Mouse (Mus musculus): ENCODE measurements at regions not wholly inside any gene's neighbourhood (a gene's known extent, or its start where the extent isn't known, plus 50 kb on each side); places are given as distances from the start of the nearest gene placed in this dataset.
"Not testable (repeated sequence)": the region's sequence is repeated elsewhere in the genome, so short reads cannot be mapped to it uniquely, and the experiment has no call there.

DNA sequence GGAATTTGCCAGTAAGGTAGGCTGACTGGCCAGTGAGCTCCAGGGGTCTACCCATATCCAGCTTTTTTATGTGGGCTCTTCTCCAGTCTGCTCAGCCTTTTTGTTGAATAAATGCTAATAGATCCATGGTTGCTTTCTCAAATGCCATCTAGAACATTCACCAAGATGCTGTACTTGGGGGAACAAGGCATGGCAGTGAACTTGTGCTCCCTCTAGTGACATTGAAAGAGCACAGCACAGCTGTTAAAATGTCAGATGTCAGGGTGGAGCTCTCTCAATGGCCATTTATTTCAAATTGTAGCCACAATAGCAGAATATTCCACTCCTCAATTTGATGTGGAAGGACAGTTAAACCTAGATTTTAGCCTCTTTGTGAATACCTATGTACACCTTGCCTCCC, 86.3 kb downstream of the Kcnk1 start:
- no peak for DNase-seq (ENCODE audit: low spot score in 2 of 2)

DNA sequence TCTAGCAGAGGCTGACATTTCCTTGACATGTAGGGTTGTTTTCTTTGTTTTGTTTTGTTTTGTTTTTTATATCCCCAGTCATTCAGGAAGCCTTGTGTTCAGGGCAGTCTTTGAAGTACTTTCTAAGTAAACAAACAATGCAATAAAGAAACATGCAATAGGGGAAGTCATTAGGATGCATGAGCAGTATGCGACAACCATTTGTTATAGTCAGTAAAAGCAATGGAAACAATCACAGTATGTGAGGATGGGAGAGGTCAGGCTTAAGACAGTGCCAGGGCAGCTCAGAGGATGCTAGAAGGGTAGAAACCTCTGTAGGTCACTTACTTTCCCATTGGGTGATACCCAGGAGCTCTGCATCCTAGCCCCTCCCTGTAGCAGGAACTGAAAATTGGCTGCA, 87.9 kb downstream of the Kcnk1 start:
- DNase-seq (ENCODE audit: low spot score in 2 of 2): no peak

DNA sequence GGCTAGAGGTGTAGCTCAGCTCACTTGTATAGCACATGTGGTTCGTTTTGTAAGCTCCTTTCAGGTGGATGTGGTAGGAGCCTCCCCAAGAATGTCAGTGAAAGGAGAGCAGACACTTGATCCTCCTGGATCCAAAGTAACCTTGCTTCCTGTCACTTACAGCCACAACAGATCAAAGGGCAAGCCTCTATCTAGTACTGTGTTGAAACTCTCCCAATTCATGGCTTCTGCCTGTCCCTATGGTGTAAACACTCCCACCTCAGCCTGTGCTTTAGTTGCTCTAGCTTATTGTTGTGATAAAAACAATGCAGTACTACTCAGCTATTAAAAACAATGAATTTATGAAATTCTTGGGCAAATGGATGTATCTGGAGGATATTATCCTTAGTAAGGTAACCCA, 95.8 kb downstream of the Kcnk1 start:
- no peak for DNase-seq (ENCODE audit: low spot score in 2 of 2)

DNA sequence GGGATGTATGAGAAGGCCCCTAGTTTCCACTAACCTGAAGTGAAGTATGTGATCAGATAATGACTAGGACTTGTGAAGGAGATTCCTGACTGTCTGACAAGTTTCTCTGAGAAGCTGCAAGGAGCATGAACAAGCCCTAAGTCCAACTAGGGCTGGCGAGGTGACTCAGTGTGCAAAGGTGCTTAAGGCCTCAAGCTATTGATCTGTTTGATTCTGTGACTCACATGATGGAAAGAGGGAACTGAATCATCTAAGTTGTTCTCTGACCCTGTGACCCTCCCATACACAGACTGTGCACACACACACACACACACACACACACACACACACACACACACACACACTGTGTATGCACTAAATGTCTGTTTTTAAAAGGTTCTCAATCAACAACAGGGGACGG, 99.0 kb downstream of the Kcnk1 start:
- DNase-seq (ENCODE audit: low spot score in 2 of 2): no peak

GRCm38 (mm10) chr8:126096056-126096455, 101.1 kb downstream of the Kcnk1 start:
- DNase-seq (ENCODE audit: low spot score in 2 of 2): no peak

- no peak for DNase-seq (ENCODE audit: low spot score in 2 of 2)
These were observed 101.7 kb downstream of the Kcnk1 start for GRCm38 (mm10) chr8:126096636-126097170.

- DNase-seq (ENCODE audit: low spot score in 2 of 2): no peak
These were observed 103.9 kb downstream of the Kcnk1 start for GRCm38 (mm10) chr8:126098886-126099285.

DNA sequence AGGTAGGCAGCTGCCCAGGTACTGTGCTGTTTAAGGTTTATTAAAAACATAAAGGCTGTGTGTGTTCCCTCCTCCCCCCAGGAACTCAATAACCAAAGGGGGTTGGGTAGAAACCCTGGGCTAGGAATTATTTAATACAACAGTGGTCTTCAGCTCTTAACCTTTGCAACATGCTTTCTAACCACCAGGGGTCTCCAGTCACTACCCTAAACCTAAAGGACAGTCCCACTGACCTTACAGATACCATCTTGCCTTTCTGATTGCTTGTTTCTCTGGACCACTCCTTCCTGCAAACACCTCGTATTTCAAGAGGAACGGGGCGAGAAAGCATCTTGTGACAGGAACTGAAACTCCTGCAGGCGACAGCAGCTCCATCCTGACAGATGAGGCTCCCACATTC, 104.9 kb downstream of the Kcnk1 start:
- no peak for DNase-seq (ENCODE audit: low spot score in 2 of 2)

DNA sequence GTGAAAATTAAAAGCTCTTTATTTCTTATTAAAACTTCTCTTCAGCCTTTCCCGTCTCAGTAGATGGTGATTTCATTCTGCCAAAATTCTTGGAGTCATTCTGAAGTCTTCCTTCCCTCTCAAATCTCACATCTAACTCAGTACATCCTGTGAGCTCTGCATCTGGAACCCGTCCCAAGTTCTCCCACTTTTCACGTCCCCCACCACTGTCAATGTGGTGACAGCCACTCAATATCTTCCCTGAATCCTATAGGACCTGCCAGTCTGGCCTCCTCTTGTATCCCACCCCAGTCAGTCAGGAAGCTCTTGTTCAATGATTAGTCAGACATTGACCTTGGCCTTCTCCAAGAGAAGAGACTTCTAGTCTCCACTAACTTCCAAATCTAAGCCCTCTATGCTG, 110.1 kb downstream of the Kcnk1 start:
- no peak for DNase-seq (ENCODE audit: low spot score in 2 of 2)

DNA sequence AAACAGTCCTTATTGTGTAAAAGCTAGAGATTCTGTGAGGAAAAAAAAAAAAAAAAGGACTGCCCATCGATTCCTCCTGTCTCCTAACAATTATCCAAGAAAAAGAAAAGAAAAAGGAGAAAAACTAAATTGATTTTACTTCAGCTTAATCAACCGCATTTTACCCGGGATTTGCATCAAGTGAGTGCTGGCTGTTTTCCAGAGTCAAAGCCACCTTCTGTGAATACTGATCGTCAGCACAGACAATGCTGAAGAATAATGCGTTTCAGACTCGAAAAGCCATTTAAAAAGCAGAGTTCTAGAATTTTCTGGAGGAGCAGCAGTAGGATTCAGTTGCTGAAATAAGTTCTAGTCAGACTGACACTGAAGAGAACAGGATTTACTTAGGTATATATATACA, 131.1 kb downstream of the Kcnk1 start:
- no peak for DNase-seq (ENCODE audit: low spot score in 2 of 2)

DNA sequence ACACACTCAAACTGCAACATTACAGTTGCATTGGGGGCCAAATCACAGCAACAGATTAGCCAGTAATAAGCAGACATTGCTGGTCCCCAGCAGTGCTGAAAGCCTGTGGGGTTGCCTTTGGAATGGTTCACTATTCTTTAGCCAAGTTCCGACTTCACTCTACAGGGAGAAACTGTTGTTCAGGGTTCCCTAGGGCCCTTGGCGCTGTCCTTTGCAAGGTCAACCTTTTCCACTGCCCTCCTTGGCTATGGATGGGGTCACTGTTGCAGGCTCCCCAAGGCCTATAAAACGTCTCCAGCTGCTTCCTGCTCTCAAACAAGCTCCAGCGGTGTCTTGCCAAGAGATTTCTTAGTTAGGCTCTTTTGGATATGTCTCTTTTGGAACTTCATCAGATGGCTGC, 137.1 kb downstream of the Kcnk1 start:
- no peak for DNase-seq (ENCODE audit: low spot score in 2 of 2)

DNA sequence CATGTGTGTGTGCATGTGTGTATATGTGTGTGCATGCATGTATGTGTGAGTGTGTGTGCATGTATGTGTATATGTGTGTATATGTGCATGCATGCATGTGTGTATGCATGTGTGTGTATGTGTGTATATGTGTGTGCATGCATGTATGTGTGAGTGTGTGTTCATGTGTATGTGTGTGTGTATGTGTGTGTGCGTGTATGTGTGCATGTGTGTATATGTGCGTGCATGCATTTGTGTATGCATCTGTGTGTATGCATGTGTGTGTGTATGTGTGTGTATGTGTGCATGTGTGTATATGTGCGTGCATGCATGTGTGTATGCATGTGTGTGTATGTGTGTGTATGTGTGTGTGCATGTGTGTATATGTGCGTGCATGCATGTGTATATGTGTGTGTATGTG, 137.9 kb downstream of the Kcnk1 start:
- not testable (repeated sequence) for DNase-seq (ENCODE audit: low spot score in 2 of 2)

GRCm38 (mm10) chr8:126135100-126135499, 140.1 kb downstream of the Kcnk1 start:
- no peak for DNase-seq (ENCODE audit: low spot score in 2 of 2)

- DNase-seq (ENCODE audit: low spot score in 2 of 2): no peak
These were observed 140.6 kb downstream of the Kcnk1 start for GRCm38 (mm10) chr8:126135573-126135972.

DNA sequence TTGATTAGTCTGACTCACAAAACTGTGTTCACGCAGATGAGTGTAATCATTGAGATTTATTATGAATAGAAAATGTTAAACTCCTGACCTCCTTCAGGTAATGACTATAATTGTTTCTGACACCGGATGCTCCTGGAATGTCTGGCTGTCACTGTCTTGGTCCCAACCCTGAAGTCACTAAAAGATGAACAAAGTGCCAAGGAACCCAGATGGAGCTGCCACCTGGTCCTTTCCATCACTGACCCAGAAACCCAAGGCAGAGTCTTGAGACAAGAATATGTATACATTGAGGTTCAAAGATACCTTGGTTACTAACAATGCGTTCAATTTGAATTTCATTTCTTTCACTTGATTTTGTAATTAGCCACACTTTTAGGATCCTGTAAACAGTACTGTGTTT, 142.0 kb downstream of the Kcnk1 start:
- no peak for DNase-seq (ENCODE audit: low spot score in 2 of 2)

DNA sequence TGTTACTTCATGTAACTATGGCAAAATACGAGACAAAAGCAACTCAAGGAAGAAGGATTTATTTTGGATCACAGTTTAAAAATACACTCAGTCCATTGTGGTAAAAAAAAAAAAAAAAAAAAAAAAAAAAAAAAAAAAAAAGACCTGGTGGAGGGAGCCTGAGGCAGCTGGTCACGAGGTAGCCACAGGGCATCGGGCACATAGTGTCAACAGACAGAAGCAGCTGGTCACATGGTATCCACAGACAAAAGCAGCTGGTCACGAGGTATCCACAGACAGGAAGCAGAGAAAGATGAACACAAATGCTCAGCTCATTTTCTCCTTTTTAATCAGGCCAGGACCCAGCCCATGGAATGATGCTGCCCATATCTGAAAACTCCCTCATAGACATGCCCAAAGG, 142.5 kb downstream of the Kcnk1 start:
- DNase-seq (ENCODE audit: low spot score in 2 of 2): no peak

GRCm38 (mm10) chr8:126138645-126139545, 143.9 kb downstream of the Kcnk1 start:
- no peak for DNase-seq (ENCODE audit: low spot score in 2 of 2)

DNA sequence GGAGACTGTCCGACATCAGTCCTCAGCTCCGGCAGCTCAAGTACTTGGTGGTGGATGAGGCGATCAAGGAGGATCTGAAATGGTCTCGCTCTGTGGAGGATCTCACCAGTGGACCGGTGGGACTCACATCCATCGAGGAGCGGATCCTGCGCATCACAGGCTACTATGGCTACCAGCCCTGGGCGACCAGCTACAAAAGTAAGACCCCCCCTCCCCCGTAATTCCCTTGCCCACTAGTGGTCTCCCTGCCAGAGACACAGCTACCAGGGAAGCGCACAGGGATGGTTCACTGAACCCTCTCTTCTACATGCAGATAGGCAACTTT, 144.5 kb downstream of the Kcnk1 start:
- DNase-seq (ENCODE audit: low spot score in 2 of 2): no peak

DNA sequence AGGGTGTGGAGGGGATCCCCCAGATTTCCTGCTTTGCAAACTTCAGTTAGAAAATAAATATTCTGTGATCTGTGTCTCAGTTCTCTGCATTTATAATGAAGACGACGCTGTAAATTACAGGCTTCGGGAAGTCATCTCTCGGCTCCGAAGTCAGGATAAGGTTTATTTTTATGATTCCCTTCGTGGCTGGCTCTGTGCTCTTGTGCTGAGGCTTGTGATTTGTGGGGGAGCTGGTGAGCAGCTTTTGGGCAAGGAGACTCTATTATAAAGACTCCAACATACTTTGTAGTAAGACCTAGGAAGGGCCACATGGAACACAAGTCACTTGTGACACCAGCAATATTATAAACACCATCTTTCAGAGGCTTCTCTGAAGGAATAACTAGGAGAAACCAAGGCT, 146.0 kb downstream of the Kcnk1 start:
- no peak for DNase-seq (ENCODE audit: low spot score in 2 of 2)

DNA sequence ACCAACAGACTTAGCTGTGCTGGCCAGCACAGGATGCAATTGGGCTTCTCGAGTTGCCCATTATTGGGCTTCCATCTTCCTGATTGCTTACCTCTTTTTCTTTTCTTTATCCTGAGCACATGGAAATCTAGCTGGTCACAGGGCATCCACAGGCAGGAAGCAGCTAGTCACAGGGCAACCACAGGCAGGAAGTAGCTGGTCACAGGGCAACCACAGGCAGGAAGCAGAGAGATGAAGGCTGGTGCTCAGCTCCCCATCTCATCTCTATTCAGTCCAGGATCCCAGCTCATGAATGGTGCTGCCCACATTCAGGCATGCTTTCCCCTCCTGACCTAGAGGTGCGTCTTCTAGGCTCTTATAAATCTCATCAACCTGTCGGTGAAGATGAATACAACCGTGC, 146.8 kb upstream of the Slc35f3 start:
- peak in 1 of 2 experiments; percentile 5 for DNase-seq (ENCODE audit: low spot score in 2 of 2)

GRCm38 (mm10) chr8:126153955-126154354, 144.4 kb upstream of the Slc35f3 start:
- no peak for DNase-seq (ENCODE audit: low spot score in 2 of 2)

DNA sequence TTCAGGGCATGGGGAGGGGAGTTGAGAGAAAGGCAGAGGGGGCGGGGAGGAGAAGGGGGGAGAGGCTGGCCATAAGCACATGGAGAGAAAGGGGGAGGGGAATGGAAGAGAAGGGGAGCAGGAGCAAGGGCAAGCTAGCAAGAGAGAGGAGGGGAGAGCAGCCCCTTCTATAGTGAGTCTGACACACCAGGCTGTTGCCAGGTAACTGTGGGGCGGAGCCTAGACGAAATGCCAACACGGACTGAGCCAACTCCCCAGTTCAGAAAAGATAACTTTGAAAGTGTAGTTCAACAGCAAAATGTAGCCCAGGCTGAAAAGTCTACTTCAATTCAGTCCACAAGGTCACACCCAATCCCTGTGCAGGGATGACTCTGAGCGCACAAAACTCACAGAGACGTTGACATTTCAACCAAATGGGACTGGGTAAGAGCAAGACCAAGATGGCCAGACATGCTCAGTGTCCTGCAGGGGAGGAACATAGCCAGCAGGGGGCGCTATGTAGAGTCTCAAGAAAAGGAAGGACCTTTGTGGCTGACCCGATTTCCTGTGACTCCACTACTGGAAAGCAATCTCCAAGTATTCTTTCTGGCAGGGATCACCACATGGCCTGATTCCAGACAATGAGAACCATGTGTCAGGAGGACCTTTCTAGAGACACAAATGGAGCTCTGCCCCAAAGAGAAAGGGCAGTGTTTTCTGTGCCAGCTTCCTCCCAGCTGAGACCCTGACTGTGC, 140.7 kb upstream of the Slc35f3 start:
- DNase-seq (ENCODE audit: low spot score in 2 of 2): no peak

DNA sequence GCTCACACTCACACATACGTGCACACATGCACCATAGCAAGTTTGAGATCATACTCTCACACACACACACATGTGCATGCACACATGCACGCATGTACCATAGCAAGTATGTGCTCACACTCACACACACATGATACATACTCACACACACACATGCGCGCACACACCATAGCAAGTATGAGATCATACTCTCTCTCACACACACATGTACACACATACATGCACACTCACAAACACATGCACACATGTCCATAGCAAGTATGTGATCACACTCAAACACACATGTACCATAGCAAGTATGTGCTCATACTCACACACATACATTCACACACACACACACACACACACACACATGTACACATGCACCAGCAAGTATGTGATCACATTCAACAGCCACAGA, 138.9 kb upstream of the Slc35f3 start:
- no peak for DNase-seq (ENCODE audit: low spot score in 2 of 2)

Measured in natural killer cell, adult 2 months (primary cell).